Mouse (Mus musculus) lung, postnatal 0 days (tissue): Measurements from ENCODE around the gene Map3k20. TPM values are rescaled to one million over a fixed set of nuclear protein-coding genes. Genes with fewer than 3 reads are reported as not detected.
A peak's percentile ranks its signal among the peaks of the same experiment; 100 is the strongest.

ENCODE experiments used
- ATAC-seq: fragments of 200-750 bp; cut with Nextera tagmentation; 2 replicates; pipeline ENCODE4 v1.8.0; 2017; ENCODE audit warnings: moderate library complexity
- DNase-seq: peaks from one replicate; pipeline ENCODE4 v3.0.0-alpha.2; 2016; ENCODE audit warnings: low spot score
- H3K27ac ChIP-seq: fragments of 300-500 bp; sonication (generic); 2 replicates; pipeline ENCODE4 v1.5.1; 2014; ENCODE audit warnings: antibody characterized with exemption, mild to moderate bottlenecking, low read length, mixed read lengths
- H3K27me3 ChIP-seq: fragments of 300-500 bp; sonication (generic); replicated peaks from 2 replicates; pipeline ENCODE4 v1.6.1; 2014; ENCODE audit warnings: low read length, mixed read lengths; ENCODE audit not compliant: insufficient read depth
- H3K36me3 ChIP-seq: fragments of 300-500 bp; sonication (generic); 2 replicates; pipeline ENCODE4 v1.6.1; 2014; ENCODE audit warnings: low read length, mixed read lengths; ENCODE audit not compliant: insufficient read depth
- H3K4me1 ChIP-seq: fragments of 300-500 bp; sonication (generic); 2 replicates; pipeline ENCODE4 v1.6.1; 2014; ENCODE audit warnings: antibody characterized with exemption, low read depth, low read length, mixed read lengths; ENCODE audit not compliant: insufficient read depth
- H3K4me2 ChIP-seq: fragments of 300-500 bp; sonication (generic); replicated peaks from 2 replicates; pipeline ENCODE4 v1.6.1; 2014; ENCODE audit warnings: low read depth, mild to moderate bottlenecking, low read length, moderate library complexity, mixed read lengths
- H3K4me3 ChIP-seq: fragments of 300-500 bp; sonication (generic); 2 replicates; pipeline ENCODE4 v1.5.1; 2014; ENCODE audit warnings: low read depth, low read length
- H3K9ac ChIP-seq: fragments of 300-500 bp; sonication (generic); replicated peaks from 2 replicates; pipeline ENCODE4 v1.6.1; 2014; ENCODE audit warnings: low read depth, mild to moderate bottlenecking
- H3K9me3 ChIP-seq: fragments of 300-500 bp; sonication (generic); 2 replicates; pipeline ENCODE4 v1.6.1; 2016; ENCODE audit warnings: low read length, mixed read lengths
- CTCF ChIP-seq: IDR thresholded peaks from 2 replicates; pipeline ENCODE4 v1.5.1; 2016; ENCODE audit warnings: antibody characterized with exemption, mild to moderate bottlenecking
- EP300 ChIP-seq: IDR thresholded peaks from 2 replicates; pipeline ENCODE4 v1.6.1; 2016; ENCODE audit warnings: antibody characterized with exemption, mild to moderate bottlenecking, control low read depth
- WGBS: fragments of 180-500 bp; shearing (Covaris S2); extraction: QIAGEN DNeasy Blood & Tissue Kit; methylation state at CpG from one replicate; pipeline ENCODE4 v1.1.7; 2014; 5-methylcytosine and 5-hydroxymethylcytosine counted together
- polyA plus RNA-seq: library from polyadenylated mRNA; unstranded; fragments of >200 nt; fragmentation: Nextera tagmentation; extraction: Ambion mirVana; gene quantifications from 2 replicates; pipeline ENCODE4 v1.2.1, GENCODE M21; 2015

Gene Map3k20
- polyA plus RNA-seq, 1 experiment from 2014 or later, result 18.5 TPM

DNA sequence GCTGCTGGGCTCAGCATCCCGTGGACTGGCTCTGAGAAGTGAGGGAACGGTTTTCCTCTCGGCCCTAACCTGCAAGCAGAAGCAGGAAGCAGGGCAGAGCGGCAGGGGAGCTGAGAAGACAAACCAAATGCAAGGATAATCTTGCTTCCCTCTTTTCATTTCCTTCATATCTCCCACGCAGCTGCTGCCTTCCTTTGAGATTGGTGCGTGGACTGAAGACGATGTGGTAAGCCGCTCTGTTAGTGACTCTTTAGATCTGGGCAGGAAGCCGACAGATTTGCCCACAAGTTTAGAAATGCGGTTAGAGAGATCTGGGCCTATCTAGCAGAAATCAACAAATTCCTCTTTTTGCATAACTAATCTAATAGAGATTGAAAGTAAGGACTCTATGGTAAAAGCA lies 124.5 kb downstream of the Map3k20 start:
- TF ChIP-seq EP300 (no peak), CTCF (no peak)
- no peaks in the 10 kb centered on the region for H3K9me3 ChIP-seq
- DNase-seq (no peak), ATAC-seq (no peak)
- H3K4me3 ChIP-seq, result no peak overlapping the region
- no peak overlapping the region for H3K9ac ChIP-seq
- no peaks in the 10 kb centered on the region for H3K4me1 ChIP-seq
- H3K36me3 ChIP-seq, result peaks cover 6% of the 10 kb centered on the region; the same call in 1 of the 2 replicates
- H3K27me3 ChIP-seq, result no peaks in the 10 kb centered on the region
- no peak overlapping the region for H3K4me2 ChIP-seq
- no peak overlapping the region for H3K27ac ChIP-seq
- 78% methylated on average over 10 of the region's 10 CpGs for WGBS

DNA sequence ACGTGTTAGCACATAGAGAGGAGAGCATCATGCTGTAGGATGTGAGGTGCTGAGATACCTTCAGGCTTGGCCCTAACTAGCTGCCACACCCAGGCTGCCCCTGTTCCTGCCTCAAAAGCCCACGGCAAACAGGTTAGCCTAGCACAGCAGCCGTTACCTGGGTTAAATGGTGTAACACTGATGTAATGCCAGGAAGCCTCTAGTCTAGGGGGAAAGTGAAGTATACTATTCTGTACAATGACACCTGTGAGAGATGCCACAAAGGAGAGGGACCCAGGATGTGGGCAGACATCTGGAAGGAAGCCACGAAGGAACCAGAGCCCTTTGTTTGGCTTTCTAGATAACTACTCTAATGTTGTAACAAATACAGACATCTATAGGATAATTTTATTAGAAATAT lies 126.8 kb downstream of the Map3k20 start:
- DNase-seq (no peak), ATAC-seq (no peak)
- Histone ChIP-seq H3K36me3 (peaks cover 11% of the 10 kb centered on the region), H3K9ac (no peak overlapping the region), H3K27ac (no peak overlapping the region), H3K9me3 (no peaks in the 10 kb centered on the region), H3K4me2 (no peak overlapping the region), H3K4me3 (no peak overlapping the region), H3K27me3 (no peaks in the 10 kb centered on the region), H3K4me1 (no peaks in the 10 kb centered on the region)
- TF ChIP-seq CTCF (no peak), EP300 (no peak)
- WGBS, result 85% methylated on average over 4 of the region's 4 CpGs

DNA sequence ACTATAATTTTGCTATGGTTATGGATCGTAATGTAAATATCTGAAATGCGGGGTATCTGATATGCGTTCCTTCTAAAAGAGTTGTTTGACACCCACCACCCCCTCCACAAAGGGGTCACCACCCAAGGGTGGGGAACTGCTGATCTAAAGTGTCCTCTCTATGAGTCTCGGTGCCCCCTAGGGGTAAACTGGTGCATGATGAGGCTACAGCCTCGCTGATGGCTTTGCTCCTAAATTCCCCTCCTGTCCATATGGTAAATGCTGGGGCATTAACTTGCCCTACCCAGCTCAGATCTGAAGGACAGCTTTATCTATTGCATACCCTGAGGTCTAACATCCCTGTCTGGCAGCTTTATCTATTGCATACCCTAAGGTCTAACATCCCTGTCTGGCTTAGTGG lies 130.0 kb downstream of the Map3k20 start:
- H3K4me1 ChIP-seq, result no peaks in the 10 kb centered on the region
- H3K4me2 ChIP-seq, result no peak overlapping the region

DNA sequence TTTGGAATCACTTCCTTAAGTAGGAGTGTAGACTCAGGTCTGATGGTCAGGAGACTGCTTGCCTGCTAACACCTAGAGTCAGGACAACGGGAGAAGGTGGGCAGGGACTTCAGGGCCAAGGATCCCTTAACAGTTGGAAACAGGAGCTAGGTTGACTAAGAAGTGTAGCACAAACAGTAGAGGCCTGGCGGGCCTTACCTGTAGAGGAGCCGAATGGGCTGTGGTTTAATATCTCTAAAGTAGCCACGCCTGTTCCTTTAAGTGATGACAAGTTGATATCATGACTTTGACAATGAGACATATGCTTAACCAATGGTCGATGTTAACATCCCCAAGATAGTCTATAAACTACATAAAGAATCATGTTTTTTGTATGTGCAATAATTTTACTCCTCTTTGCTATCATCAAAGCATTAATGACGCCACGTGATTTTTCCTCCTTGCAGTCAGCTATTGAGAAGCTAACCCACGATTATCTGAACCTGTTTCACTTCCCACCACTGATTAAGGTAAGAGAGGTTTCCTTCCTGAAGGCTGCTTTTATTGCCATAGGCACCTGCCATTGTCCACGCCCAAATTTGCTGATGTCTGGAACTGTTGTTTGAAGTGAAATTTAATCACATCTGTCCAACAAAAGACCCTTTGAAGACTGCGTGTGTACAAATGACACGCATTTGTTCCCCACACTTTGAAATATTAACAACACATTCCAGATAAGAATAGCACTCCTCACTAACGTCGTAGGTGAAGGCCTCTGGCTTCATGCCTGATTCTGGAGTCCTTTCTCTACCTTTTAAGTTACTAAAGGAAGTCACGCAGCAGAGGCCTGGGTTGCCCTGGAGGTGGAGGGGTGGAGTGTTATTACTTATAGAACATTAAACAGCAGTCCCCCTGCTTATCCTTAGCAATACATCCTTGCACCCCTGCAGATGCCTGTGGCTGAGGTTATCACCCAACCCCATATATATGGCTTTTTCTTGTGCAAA lies 131.0 kb downstream of the Map3k20 start:
- whole genome bisulfite sequencing, result 38% methylated on average over 14 of the region's 14 CpGs

More for the DNA sequence above, 130.0 kb downstream of the Map3k20 start:
- 84% methylated on average over 5 of the region's 5 CpGs for WGBS
- Histone ChIP-seq H3K27me3 (no peaks in the 10 kb centered on the region), H3K9me3 (no peaks in the 10 kb centered on the region), H3K9ac (no peak overlapping the region), H3K4me3 (no peak overlapping the region), H3K36me3 (peaks cover 27% of the 10 kb centered on the region), H3K27ac (no peak overlapping the region)
- no peak for DNase-seq
- TF ChIP-seq CTCF (peak; percentile 41), EP300 (no peak)
- no peak for ATAC-seq

DNA sequence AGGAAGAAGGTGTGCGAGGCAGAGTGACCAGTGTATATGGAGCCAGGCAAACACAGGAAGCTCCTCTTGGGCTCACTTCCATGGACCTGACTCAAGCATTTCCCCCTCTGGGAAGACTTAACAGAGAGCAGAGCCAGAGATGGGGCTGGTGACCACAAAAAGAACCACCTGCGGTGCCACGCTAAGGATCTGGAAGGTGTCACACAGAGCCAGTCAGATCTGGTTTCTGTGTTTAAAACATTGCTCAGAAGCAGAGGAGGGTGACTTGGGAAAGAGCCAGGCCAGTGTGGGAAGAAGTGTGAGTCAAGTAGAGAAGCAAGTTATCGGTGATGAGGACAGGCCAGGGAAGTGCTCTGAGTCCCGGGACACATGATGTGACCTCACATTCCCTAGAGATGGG lies 135.1 kb downstream of the Map3k20 start:
- peaks cover 21% of the 10 kb centered on the region for H3K36me3 ChIP-seq
- H3K27ac ChIP-seq, result no peak overlapping the region
- H3K4me2 ChIP-seq, result no peak overlapping the region
- H3K4me1 ChIP-seq, result no peaks in the 10 kb centered on the region
- no peak overlapping the region for H3K9ac ChIP-seq
- H3K27me3 ChIP-seq, result no peaks in the 10 kb centered on the region
- 70% methylated on average over 5 of the region's 5 CpGs for WGBS
- no peak for DNase-seq
- no peak overlapping the region for H3K4me3 ChIP-seq
- no peak for ATAC-seq
- H3K9me3 ChIP-seq, result no peaks in the 10 kb centered on the region
- no peak for TF ChIP-seq CTCF

More for the DNA sequence above, 131.0 kb downstream of the Map3k20 start:
- Histone ChIP-seq H3K27ac (no peak overlapping the region), H3K4me1 (no peaks in the 10 kb centered on the region), H3K9ac (no peak overlapping the region), H3K4me3 (no peak overlapping the region), H3K36me3 (peaks cover 27% of the 10 kb centered on the region), H3K27me3 (no peaks in the 10 kb centered on the region), H3K9me3 (no peaks in the 10 kb centered on the region), H3K4me2 (no peak overlapping the region)
- no peak for TF ChIP-seq EP300
- TF ChIP-seq CTCF, result no peak
- DNase-seq (no peak), ATAC-seq (no peak)

DNA sequence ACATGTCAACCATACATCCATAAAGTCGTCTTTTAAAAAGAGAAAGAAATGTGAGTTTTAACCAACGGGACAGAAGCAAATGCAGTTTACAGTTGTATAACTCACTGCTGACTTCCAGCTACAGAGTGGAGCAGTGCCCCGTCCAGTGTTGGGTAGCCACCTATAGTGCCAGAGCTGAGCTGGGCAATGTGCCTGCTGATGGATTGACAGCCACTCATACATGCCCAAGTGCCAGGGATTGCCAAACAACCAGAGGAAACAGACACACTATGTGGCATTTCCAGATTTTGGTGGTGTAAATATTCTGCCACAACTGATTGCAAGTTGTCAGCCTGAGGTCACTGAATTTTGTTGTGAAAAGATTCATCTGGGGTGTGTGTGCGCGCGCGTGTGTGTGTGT lies 139.2 kb downstream of the Map3k20 start:
- TF ChIP-seq EP300, result no peak
- TF ChIP-seq CTCF, result no peak
- no peak for DNase-seq
- H3K4me3 ChIP-seq, result no peak overlapping the region
- WGBS, result 79% methylated on average over 7 of the region's 7 CpGs
- no peaks in the 10 kb centered on the region for H3K9me3 ChIP-seq
- H3K4me1 ChIP-seq, result no peaks in the 10 kb centered on the region
- no peak overlapping the region for H3K27ac ChIP-seq
- H3K9ac ChIP-seq, result no peak overlapping the region
- no peaks in the 10 kb centered on the region for H3K27me3 ChIP-seq
- no peaks in the 10 kb centered on the region; the same call in 1 of the 2 replicates for H3K36me3 ChIP-seq
- no peak overlapping the region for H3K4me2 ChIP-seq
- ATAC-seq, result no peak
